Mouse (Mus musculus): ENCODE results near the gene Hoga1. TPM values are rescaled to one million over a fixed set of nuclear protein-coding genes. Genes with fewer than 3 reads are reported as not detected.
"Not testable (repeated sequence)": the region's sequence is repeated elsewhere in the genome, so short reads cannot be mapped to it uniquely, and the experiment has no call there.

Hoga1 gene
- polyA plus RNA-seq, 1 experiment from 2014 or later, result 16.2 TPM

GRCm38 (mm10) chr19:42079950-42080349, 34.5 kb downstream of the Hoga1 start:
- peak; percentile 24; the same call in 1 of the 2 replicates for TF ChIP-seq CTCF (IDR thresholded peaks at IDR 0.05; ENCODE audit: low read depth)
- peak; percentile 88 for ATAC-seq
- Histone ChIP-seq H3K4me3 (ENCODE audit: low read depth, low read length) (no peak overlapping the region), H3K4me1 (replicated peaks; ENCODE audit: control insufficient read depth, insufficient read depth, low read length) (no peaks in the 10 kb centered on the region), H3K27me3 (replicated peaks; ENCODE audit: control insufficient read depth, insufficient read depth, low read length) (no peaks in the 10 kb centered on the region), H3K36me3 (ENCODE audit: control insufficient read depth, insufficient read depth) (no peaks in the 10 kb centered on the region), H3K4me2 (replicated peaks; ENCODE audit: low read depth) (no peak overlapping the region), H3K27ac (ENCODE audit: low read depth, low read length) (peak overlapping the region; percentile 65; the same call in 1 of the 2 replicates), H3K9ac (ENCODE audit: low read depth, low read length) (no peak overlapping the region), H3K9me3 (ENCODE audit: control insufficient read depth) (no peaks in the 10 kb centered on the region)
- 42% methylated on average over 5 of the region's 5 CpGs for WGBS

GRCm38 (mm10) chr19:42080469-42080868, 35.1 kb downstream of the Hoga1 start:
- Histone ChIP-seq H3K4me3 (ENCODE audit: low read depth, low read length) (no peak overlapping the region), H3K9me3 (ENCODE audit: control insufficient read depth) (no peaks in the 10 kb centered on the region), H3K4me2 (replicated peaks; ENCODE audit: low read depth) (no peak overlapping the region), H3K27ac (ENCODE audit: low read depth, low read length) (peak overlapping the region; percentile 51), H3K36me3 (ENCODE audit: control insufficient read depth, insufficient read depth) (no peaks in the 10 kb centered on the region), H3K9ac (ENCODE audit: low read depth, low read length) (no peak overlapping the region), H3K4me1 (replicated peaks; ENCODE audit: control insufficient read depth, insufficient read depth, low read length) (no peaks in the 10 kb centered on the region; the same call in 1 of the 2 replicates), H3K27me3 (replicated peaks; ENCODE audit: control insufficient read depth, insufficient read depth, low read length) (no peaks in the 10 kb centered on the region)
- no peak for ATAC-seq
- TF ChIP-seq CTCF (IDR thresholded peaks at IDR 0.05; ENCODE audit: low read depth), result no peak
- WGBS, result 79% methylated on average over 11 of the region's 11 CpGs

DNA sequence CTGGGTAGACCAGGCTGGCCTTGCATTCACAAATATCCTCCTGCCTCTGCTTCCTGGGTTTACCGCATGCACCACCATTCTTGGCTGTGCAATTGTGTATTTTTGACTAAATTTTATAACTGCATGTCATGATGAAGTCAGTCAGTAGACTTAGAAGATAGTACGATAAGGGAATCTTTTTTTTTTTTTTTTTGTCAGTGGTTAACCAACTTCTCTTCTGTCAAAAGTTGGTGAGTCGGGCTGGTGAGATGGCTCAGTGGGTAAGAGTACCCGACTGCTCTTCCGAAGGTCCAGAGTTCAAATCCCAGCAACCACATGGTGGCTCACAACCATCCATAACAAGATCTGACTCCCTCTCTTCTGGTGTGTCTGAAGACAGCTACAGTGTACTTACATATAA, 36.2 kb downstream of the Hoga1 start:
- not testable (repeated sequence) for H3K27me3 ChIP-seq (replicated peaks; ENCODE audit: control insufficient read depth, insufficient read depth, low read length); H3K4me3 ChIP-seq (ENCODE audit: low read depth, low read length); H3K9me3 ChIP-seq (ENCODE audit: control insufficient read depth); H3K27ac ChIP-seq (ENCODE audit: low read depth, low read length); H3K4me1 ChIP-seq (replicated peaks; ENCODE audit: control insufficient read depth, insufficient read depth, low read length); H3K9ac ChIP-seq (ENCODE audit: low read depth, low read length); H3K4me2 ChIP-seq (replicated peaks; ENCODE audit: low read depth); H3K36me3 ChIP-seq (ENCODE audit: control insufficient read depth, insufficient read depth); ATAC-seq
- WGBS, result 92% methylated on average over 5 of the region's 5 CpGs

- ATAC-seq, result no peak
- H3K27ac ChIP-seq (ENCODE audit: low read depth, low read length), result no peak overlapping the region
- no peak for TF ChIP-seq CTCF (IDR thresholded peaks at IDR 0.05; ENCODE audit: low read depth)
Observed at GRCm38 (mm10) chr19:42085690-42086089, 40.3 kb downstream of the Hoga1 start.

GRCm38 (mm10) chr19:42086166-42086565, 40.8 kb downstream of the Hoga1 start, which contains the start of gene Morn4:
Gene Morn4 (minus strand): TSS chr19:42086357.
- Histone ChIP-seq H3K9ac (ENCODE audit: low read depth, low read length) (peak within 1 kb of the TSS; percentile 0; the same call in 1 of the 2 replicates), H3K27ac (ENCODE audit: low read depth, low read length) (no peak within 1 kb of the TSS)

More at GRCm38 (mm10) chr19:42085690-42086089, 40.3 kb downstream of the Hoga1 start:
- Histone ChIP-seq H3K9ac (ENCODE audit: low read depth, low read length) (peak overlapping the region; percentile 0; the same call in 1 of the 2 replicates), H3K9me3 (ENCODE audit: control insufficient read depth) (no peaks in the 10 kb centered on the region), H3K36me3 (ENCODE audit: control insufficient read depth, insufficient read depth) (no peaks in the 10 kb centered on the region), H3K4me3 (ENCODE audit: low read depth, low read length) (peak overlapping the region; percentile 54), H3K4me2 (replicated peaks; ENCODE audit: low read depth) (peak overlapping the region; percentile 71), H3K4me1 (replicated peaks; ENCODE audit: control insufficient read depth, insufficient read depth, low read length) (no peaks in the 10 kb centered on the region; the same call in 1 of the 2 replicates), H3K27me3 (replicated peaks; ENCODE audit: control insufficient read depth, insufficient read depth, low read length) (no peaks in the 10 kb centered on the region)
- 8% methylated on average over 10 of the region's 10 CpGs for WGBS

GRCm38 (mm10) chr19:42089103-42089747, 43.8 kb downstream of the Hoga1 start:
- H3K27ac ChIP-seq (ENCODE audit: low read depth, low read length), result peak overlapping the region; percentile 77
- H3K27me3 ChIP-seq (replicated peaks; ENCODE audit: control insufficient read depth, insufficient read depth, low read length), result no peaks in the 10 kb centered on the region
- peak; percentile 38 for TF ChIP-seq CTCF (IDR thresholded peaks at IDR 0.05; ENCODE audit: low read depth)
- no peak overlapping the region for H3K9ac ChIP-seq (ENCODE audit: low read depth, low read length)
- H3K9me3 ChIP-seq (ENCODE audit: control insufficient read depth), result no peaks in the 10 kb centered on the region
- WGBS, result 17% methylated on average over 14 of the region's 14 CpGs
- peak overlapping the region; percentile 82; the same call in 1 of the 2 replicates for H3K4me3 ChIP-seq (ENCODE audit: low read depth, low read length)
- H3K36me3 ChIP-seq (ENCODE audit: control insufficient read depth, insufficient read depth), result peaks cover 6% of the 10 kb centered on the region; the same call in 1 of the 2 replicates
- peaks cover 8% of the 10 kb centered on the region for H3K4me1 ChIP-seq (replicated peaks; ENCODE audit: control insufficient read depth, insufficient read depth, low read length)
- no peak for ATAC-seq
- H3K4me2 ChIP-seq (replicated peaks; ENCODE audit: low read depth), result peak overlapping the region; percentile 56

More at GRCm38 (mm10) chr19:42086166-42086565, 40.8 kb downstream of the Hoga1 start, which contains the start of gene Morn4:
- H3K4me3 ChIP-seq (ENCODE audit: low read depth, low read length), result peak within 1 kb of the TSS; percentile 54
- TF ChIP-seq CTCF (IDR thresholded peaks at IDR 0.05; ENCODE audit: low read depth), result no peak
- peak within 1 kb of the TSS; percentile 71 for H3K4me2 ChIP-seq (replicated peaks; ENCODE audit: low read depth)
- H3K27me3 ChIP-seq (replicated peaks; ENCODE audit: control insufficient read depth, insufficient read depth, low read length), result no peaks in the 10 kb centered on the region
- ATAC-seq, result no peak
- 1% methylated on average over 21 of the region's 21 CpGs for WGBS
- H3K9me3 ChIP-seq (ENCODE audit: control insufficient read depth), result no peaks in the 10 kb centered on the region
- H3K36me3 ChIP-seq (ENCODE audit: control insufficient read depth, insufficient read depth), result no peaks in the 10 kb centered on the region
- H3K4me1 ChIP-seq (replicated peaks; ENCODE audit: control insufficient read depth, insufficient read depth, low read length), result peaks cover 1% of the 10 kb centered on the region; the same call in 1 of the 2 replicates

Data from intestine, postnatal 0 days (tissue).